Mouse (Mus musculus) testis, adult 2 months (tissue): ENCODE measurements around the gene Glo1. TPM values are rescaled to one million over a fixed set of nuclear protein-coding genes. Genes with fewer than 3 reads are reported as not detected.

ENCODE experiments used
- H3K27ac ChIP-seq: fragments of 200-500 bp; 2 replicates; pipeline ENCODE4 v1.5.1; 2012; ENCODE audit warnings: low read depth, low read length; ENCODE audit not compliant: control insufficient read depth, insufficient read depth
- H3K27me3 ChIP-seq: fragments of 200-500 bp; 2 replicates; pipeline ENCODE4 v1.6.1; 2012; ENCODE audit warnings: mild to moderate bottlenecking, low read length, moderate library complexity; ENCODE audit not compliant: control insufficient read depth, insufficient read depth
- H3K36me3 ChIP-seq: fragments of 200-500 bp; 2 replicates; pipeline ENCODE4 v1.6.1; 2012; ENCODE audit warnings: mild to moderate bottlenecking, low read length; ENCODE audit not compliant: control insufficient read depth, insufficient read depth
- H3K4me1 ChIP-seq: fragments of 200-500 bp; 2 replicates; pipeline ENCODE4 v1.6.1; 2012; ENCODE audit warnings: low read length; ENCODE audit not compliant: control insufficient read depth, insufficient read depth
- H3K4me3 ChIP-seq: fragments of 200-500 bp; 2 replicates; pipeline ENCODE4 v1.5.1; 2012; ENCODE audit warnings: low read depth, mild to moderate bottlenecking, low read length, moderate library complexity, mixed read lengths; ENCODE audit not compliant: control insufficient read depth
- CTCF ChIP-seq: fragments of 200-500 bp; IDR thresholded peaks from 2 replicates; pipeline ENCODE4 v1.5.1; 2012; ENCODE audit warnings: low read depth, mild to moderate bottlenecking, inconsistent platforms, low read length, moderate library complexity; ENCODE audit not compliant: control insufficient read depth, insufficient read depth, insufficient replicate concordance
- POLR2A ChIP-seq: fragments of 200-500 bp; IDR thresholded peaks from 2 replicates; pipeline ENCODE4 v1.6.1; 2012; ENCODE audit warnings: low read depth, mild to moderate bottlenecking, inconsistent platforms, low read length, moderate library complexity; ENCODE audit not compliant: control insufficient read depth
- polyA plus RNA-seq: library from polyadenylated mRNA; depleted of rRNA; stranded (reverse); fragments of >200 nt; gene quantifications from 2 replicates; pipeline ENCODE4 v1.2.3, GENCODE M21; 2012

The Glo1 gene
- polyA plus RNA-seq, 1 experiment = 23.5 TPM

- H3K36me3 ChIP-seq = no peaks in the 10 kb centered on the region
- no peaks in the 10 kb centered on the region for H3K27me3 ChIP-seq
- no peaks in the 10 kb centered on the region for H3K4me1 ChIP-seq
- TF ChIP-seq CTCF = no peak
- no peak overlapping the region for H3K4me3 ChIP-seq
- H3K27ac ChIP-seq = no peak overlapping the region
Observed at GRCm38 (mm10) chr17:30564971-30565370, 61.7 kb downstream of the Glo1 start.

DNA sequence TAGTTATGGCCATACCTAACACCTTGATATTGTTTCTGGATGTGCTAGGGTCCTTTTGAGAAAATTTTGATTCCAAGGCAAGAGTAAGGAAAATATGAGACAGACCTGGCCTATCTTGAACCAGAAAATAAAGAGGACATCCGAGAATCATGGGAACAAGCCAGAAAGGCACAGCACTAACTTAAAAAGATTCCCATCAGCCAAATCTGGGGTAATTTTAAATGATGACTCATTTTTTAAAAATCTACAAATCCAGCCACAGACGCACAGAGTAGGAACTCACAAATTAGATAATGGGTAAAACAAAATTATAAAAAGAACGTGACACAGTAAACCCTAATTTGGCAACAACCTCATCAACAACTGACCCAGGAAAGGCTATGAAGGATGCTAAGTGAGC is 62.3 kb downstream of the Glo1 start:
- H3K27me3 ChIP-seq = no peaks in the 10 kb centered on the region

DNA sequence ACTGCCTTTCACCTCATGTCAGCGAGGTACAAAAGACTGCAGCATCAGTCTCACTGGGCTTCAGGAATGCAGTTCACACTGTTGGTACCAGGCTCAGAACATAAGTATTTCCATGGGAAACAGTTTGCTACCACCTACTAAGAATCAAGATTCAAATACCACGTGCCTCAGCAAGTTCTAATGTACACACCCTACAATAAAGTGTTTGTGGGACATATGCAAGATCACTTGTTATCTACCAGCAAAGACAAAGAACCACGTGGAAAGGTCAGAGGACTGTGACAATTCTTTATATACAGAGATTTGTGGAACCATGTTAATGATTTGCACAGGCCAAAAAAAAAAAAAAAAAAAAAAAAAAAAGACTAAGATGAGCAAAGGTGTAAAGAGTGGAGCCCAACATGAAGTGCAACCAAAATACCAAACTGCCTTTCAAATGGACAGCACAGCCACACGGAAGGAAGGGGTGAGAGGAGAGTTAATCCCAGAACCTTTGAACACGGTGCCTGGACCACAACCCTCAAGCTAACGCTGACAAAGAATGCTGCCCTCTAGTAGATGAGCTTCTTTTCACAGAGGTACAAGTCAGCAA is 63.1 kb downstream of the Glo1 start:
- no peak overlapping the region for H3K27ac ChIP-seq
- no peaks in the 10 kb centered on the region; the same call in 1 of the 2 replicates for H3K4me1 ChIP-seq
- no peaks in the 10 kb centered on the region for H3K27me3 ChIP-seq
- no peak overlapping the region for H3K4me3 ChIP-seq
- H3K36me3 ChIP-seq = no peaks in the 10 kb centered on the region
- TF ChIP-seq POLR2A (no peak), CTCF (no peak)

More for the DNA sequence above, 62.3 kb downstream of the Glo1 start:
- no peaks in the 10 kb centered on the region; the same call in 1 of the 2 replicates for H3K4me1 ChIP-seq
- no peaks in the 10 kb centered on the region for H3K36me3 ChIP-seq
- TF ChIP-seq POLR2A (no peak), CTCF (no peak)
- H3K4me3 ChIP-seq = no peak overlapping the region
- no peak overlapping the region for H3K27ac ChIP-seq

DNA sequence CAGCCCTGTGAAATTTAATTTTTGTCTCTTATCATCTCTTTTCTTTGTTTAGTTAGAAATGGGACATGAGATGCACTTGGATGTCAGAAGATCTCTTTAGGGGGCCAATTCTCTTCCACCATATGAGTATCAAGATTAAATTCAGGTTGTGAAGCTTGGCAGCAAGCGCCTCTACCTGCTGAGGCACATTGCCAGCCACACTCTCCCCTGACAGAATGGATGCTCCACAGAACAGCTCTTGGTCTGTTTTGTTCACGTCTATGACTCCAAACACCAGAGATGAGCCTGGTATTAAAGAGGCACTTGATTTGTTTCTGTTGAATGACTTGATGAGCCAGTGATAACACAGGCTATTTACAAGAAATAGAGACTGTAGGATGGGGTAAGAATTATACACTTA is 63.9 kb downstream of the Glo1 start:
- H3K27me3 ChIP-seq = no peaks in the 10 kb centered on the region
- H3K4me3 ChIP-seq = no peak overlapping the region
- no peaks in the 10 kb centered on the region for H3K36me3 ChIP-seq
- no peak overlapping the region for H3K27ac ChIP-seq
- H3K4me1 ChIP-seq = no peaks in the 10 kb centered on the region; the same call in 1 of the 2 replicates
- TF ChIP-seq POLR2A = no peak
- no peak for TF ChIP-seq CTCF

GRCm38 (mm10) chr17:30559536-30559935 is 67.1 kb downstream of the Glo1 start:
- no peaks in the 10 kb centered on the region for H3K36me3 ChIP-seq
- H3K4me3 ChIP-seq = no peak overlapping the region
- H3K27me3 ChIP-seq = no peaks in the 10 kb centered on the region
- no peaks in the 10 kb centered on the region; the same call in 1 of the 2 replicates for H3K4me1 ChIP-seq
- H3K27ac ChIP-seq = no peak overlapping the region
- TF ChIP-seq POLR2A (no peak), CTCF (peak; percentile 61; the same call in 1 of the 2 replicates)

DNA sequence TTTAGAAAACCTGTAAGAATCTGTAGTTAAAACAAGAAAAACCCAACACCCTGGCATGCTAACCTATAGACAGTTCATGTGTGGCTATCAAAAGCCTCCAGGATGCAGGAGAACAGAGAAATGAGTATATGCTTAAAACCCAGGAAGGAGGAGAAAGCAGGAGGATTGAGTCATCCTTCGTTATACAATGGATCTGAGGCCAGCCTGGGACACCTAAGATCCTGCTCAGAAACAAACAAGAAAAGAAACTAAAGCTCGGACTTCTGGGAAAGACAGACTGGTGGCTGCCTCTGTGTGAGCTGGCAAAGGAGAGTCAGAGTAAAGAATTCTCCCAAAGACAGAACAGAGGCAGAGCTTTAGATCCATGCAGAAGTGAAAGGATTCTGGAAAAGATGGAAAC is 68.0 kb downstream of the Glo1 start:
- Histone ChIP-seq H3K27ac (no peak overlapping the region), H3K4me3 (no peak overlapping the region), H3K36me3 (no peaks in the 10 kb centered on the region), H3K4me1 (no peaks in the 10 kb centered on the region; the same call in 1 of the 2 replicates), H3K27me3 (no peaks in the 10 kb centered on the region)
- no peak for TF ChIP-seq CTCF
- TF ChIP-seq POLR2A = no peak

DNA sequence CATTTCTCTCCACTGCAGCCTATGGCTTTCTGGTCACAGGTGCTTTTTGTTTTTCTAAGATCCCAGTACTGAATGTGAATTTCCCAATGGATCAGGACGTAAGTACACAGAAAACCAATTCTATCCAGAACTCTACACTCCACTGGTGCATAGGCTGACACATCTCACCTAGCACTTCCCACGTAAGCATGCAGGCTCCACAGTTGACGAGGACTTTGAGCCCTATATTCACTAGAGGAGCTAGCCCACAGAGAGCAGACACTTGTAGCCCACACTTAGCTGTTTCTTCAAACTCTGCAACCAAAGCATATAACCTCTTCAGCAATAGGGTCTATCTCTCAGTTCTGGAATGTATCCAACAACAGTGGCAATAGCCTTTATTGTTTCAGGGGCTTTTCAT is 70.2 kb downstream of the Glo1 start:
- H3K4me3 ChIP-seq = no peak overlapping the region
- no peaks in the 10 kb centered on the region for H3K36me3 ChIP-seq
- TF ChIP-seq CTCF (no peak), POLR2A (no peak)
- H3K4me1 ChIP-seq = no peaks in the 10 kb centered on the region; the same call in 1 of the 2 replicates
- H3K27ac ChIP-seq = no peak overlapping the region
- no peaks in the 10 kb centered on the region for H3K27me3 ChIP-seq
